Mouse (Mus musculus) heart, postnatal 0 days (tissue): ENCODE measurements around the gene Preb. TPM values are rescaled to one million over a fixed set of nuclear protein-coding genes. Genes with fewer than 3 reads are reported as not detected.
A peak's percentile ranks its signal among the peaks of the same experiment; 100 is the strongest.

Experiments used
- ATAC-seq: fragments of 200-750 bp; cut with Nextera tagmentation; 2 replicates; pipeline ENCODE4 v1.8.0; 2017; ENCODE audit warnings: low read depth, moderate number of reproducible peaks, moderate library complexity; ENCODE audit not compliant: insufficient read depth
- DNase-seq: peaks from one replicate; pipeline ENCODE4 v3.0.0-alpha.2; 2016; ENCODE audit warnings: low spot score
- H3K27ac ChIP-seq: fragments of 300-500 bp; sonication (generic); 2 replicates; pipeline ENCODE4 v1.5.1; 2014; ENCODE audit warnings: low read depth, mild to moderate bottlenecking
- H3K27me3 ChIP-seq: fragments of 300-500 bp; sonication (generic); 2 replicates; pipeline ENCODE4 v1.6.1; 2014; ENCODE audit warnings: low read length, mixed read lengths; ENCODE audit not compliant: control insufficient read depth, insufficient read depth
- H3K36me3 ChIP-seq: fragments of 300-500 bp; sonication (generic); replicated peaks from 2 replicates; pipeline ENCODE4 v1.6.1; 2014; ENCODE audit warnings: low read length, mixed read lengths; ENCODE audit not compliant: control insufficient read depth, insufficient read depth
- H3K4me1 ChIP-seq: fragments of 300-500 bp; sonication (generic); 2 replicates; pipeline ENCODE4 v1.6.1; 2014; ENCODE audit warnings: antibody characterized with exemption; ENCODE audit not compliant: control insufficient read depth, insufficient read depth
- H3K4me2 ChIP-seq: fragments of 300-500 bp; sonication (generic); 2 replicates; pipeline ENCODE4 v1.6.1; 2014; ENCODE audit warnings: low read depth, mild to moderate bottlenecking, low read length, moderate library complexity
- H3K4me3 ChIP-seq: fragments of 300-500 bp; sonication (generic); 2 replicates; pipeline ENCODE4 v1.5.1; 2014; ENCODE audit warnings: low read depth, low read length
- H3K9ac ChIP-seq: fragments of 300-500 bp; sonication (generic); replicated peaks from 2 replicates; pipeline ENCODE4 v1.6.1; 2014; ENCODE audit warnings: low read depth, low read length, mixed read lengths
- H3K9me3 ChIP-seq: fragments of 300-500 bp; sonication (generic); replicated peaks from 2 replicates; pipeline ENCODE4 v1.6.1; 2016; ENCODE audit warnings: low read length; ENCODE audit not compliant: control insufficient read depth
- CTCF ChIP-seq: IDR thresholded peaks from 2 replicates; pipeline ENCODE4 v1.5.1; 2016; ENCODE audit warnings: antibody characterized with exemption, control low read depth, low read depth
- EP300 ChIP-seq: IDR thresholded peaks from 2 replicates; pipeline ENCODE4 v1.6.1; 2016; ENCODE audit warnings: antibody characterized with exemption, low read depth
- WGBS: fragments of 180-500 bp; shearing (Covaris S2); extraction: QIAGEN DNeasy Blood & Tissue Kit; methylation state at CpG from one replicate; pipeline ENCODE4 v1.1.7; 2014; 5-methylcytosine and 5-hydroxymethylcytosine counted together
- polyA plus RNA-seq: library from polyadenylated mRNA; unstranded; fragments of >200 nt; fragmentation: Nextera tagmentation; extraction: Ambion mirVana; gene quantifications from 2 replicates; pipeline ENCODE4 v1.2.1, GENCODE M21; 2015
- total RNA-seq: library from RNA; depleted of rRNA; stranded (reverse); fragments of >200 nt; gene quantifications from 2 replicates; pipeline ENCODE4 v1.2.3, GENCODE M21; 2014; ENCODE audit warnings: low replicate concordance

The Preb gene
- total and polyA plus RNA-seq, 2 experiments from 2014 or later, result 40.0 to 54.3 TPM

DNA sequence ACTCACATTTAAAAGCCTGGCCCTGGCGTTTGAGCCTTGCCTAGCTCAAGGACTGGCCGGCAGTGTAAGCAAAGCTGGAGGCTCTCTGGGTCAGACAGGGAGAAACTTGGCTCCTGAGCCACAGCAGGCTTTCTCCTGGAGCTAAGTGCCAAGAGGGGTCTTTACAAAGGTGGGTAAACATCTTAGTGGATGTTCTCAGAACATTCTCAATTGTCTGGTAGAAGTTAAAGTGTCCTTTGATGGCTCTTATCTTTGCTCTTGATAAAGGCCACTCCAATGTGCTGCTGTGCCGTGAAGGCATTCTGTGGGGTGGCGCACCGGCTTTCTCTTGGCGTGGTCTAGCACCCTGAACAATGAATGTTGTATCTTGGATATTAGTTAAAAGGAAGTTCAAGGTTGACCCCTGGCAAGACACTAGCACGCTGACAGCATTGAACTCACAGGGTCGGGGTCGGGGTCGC is 37.5 kb downstream of the Preb start:
- H3K4me2 ChIP-seq, result peak overlapping the region; percentile 78
- ATAC-seq (no peak), DNase-seq (no peak)
- no peaks in the 10 kb centered on the region for H3K27me3 ChIP-seq
- WGBS, result 43% methylated on average over 10 of the region's 10 CpGs
- H3K4me1 ChIP-seq, result peaks cover 6% of the 10 kb centered on the region; the same call in 1 of the 2 replicates
- H3K9ac ChIP-seq, result no peak overlapping the region
- no peaks in the 10 kb centered on the region for H3K9me3 ChIP-seq
- no peak overlapping the region for H3K27ac ChIP-seq
- TF ChIP-seq CTCF (no peak), EP300 (no peak)
- H3K36me3 ChIP-seq, result peaks cover 14% of the 10 kb centered on the region; the same call in 1 of the 2 replicates
- H3K4me3 ChIP-seq, result peak overlapping the region; percentile 65

DNA sequence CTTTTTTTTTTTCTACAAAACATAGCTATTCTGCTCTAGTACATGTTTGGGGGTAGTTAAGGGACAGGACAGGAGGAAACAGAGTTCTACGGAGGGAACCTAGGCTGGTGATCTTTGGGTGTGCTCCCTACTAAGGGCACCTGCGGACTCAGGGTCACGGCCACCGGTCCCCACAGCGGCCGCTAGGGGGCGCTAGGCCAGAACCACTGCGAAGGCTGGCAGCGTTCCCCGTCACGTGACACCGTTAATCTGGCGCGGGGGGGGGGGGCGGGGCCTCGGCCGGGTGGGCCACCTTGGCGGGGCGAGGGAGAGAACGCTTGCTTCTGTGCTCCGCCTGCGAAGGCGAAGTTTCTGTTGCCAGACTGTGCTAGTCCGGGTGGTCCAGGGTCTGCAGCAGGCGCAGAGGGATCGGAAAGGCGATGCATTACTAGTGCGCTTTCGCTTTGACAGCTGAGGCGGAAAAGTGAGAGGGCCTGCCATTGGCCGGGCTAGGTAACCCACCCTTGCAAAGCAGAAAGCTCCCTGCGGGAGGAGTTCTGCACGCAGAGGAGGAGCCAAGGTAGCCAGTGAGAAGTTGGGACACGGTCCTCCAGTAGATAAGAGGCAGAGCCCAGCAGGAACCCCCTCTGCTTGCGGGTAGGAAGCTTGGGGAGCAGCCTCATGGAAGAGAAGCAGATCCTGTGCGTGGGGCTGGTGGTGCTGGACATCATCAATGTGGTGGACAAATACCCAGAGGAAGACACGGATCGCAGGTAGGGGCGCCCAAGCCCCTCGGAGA is 38.7 kb downstream of the Preb start, which contains the start of gene Khk:
Gene Khk (plus strand): TSS at position 176 of the 778 bp plus-strand sequence.
- H3K9ac ChIP-seq, result peak within 1 kb of the TSS; percentile 49
- peaks cover 20% of the 10 kb centered on the region; the same call in 1 of the 2 replicates for H3K36me3 ChIP-seq
- peak within 1 kb of the TSS; percentile 78 for H3K4me2 ChIP-seq
- H3K4me3 ChIP-seq, result peak within 1 kb of the TSS; percentile 65
- no peaks in the 10 kb centered on the region for H3K27me3 ChIP-seq
- peak within 1 kb of the TSS; percentile 82 for H3K27ac ChIP-seq
- H3K4me1 ChIP-seq, result peaks cover 15% of the 10 kb centered on the region; the same call in 1 of the 2 replicates
- ATAC-seq (peak; percentile 85), DNase-seq (peak; percentile 87)
- H3K9me3 ChIP-seq, result no peaks in the 10 kb centered on the region
- WGBS, result 1% methylated on average over 38 of the region's 40 CpGs
- TF ChIP-seq CTCF (peak; percentile 88), EP300 (no peak)

DNA sequence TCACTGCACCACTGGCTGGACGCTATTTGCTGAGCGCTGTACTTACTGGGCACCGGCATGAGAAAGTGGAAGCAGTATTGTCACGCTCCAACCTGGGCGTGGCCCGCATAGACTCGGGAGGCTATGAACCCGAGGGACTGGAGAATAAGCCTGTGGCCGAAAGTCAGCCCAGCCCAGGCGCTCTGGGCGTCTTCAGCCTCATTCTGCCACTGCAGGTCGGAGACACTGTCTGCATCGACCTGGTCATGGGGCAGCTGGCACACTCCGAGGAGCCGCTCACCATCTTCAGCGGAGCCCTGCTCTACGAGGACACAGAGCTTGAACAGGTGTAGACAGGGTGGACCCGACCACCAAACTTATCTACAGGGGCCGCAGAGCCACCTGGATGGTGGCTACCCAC is 39.5 kb downstream of the Preb start:
- Histone ChIP-seq H3K9ac (no peak overlapping the region), H3K4me3 (no peak overlapping the region), H3K27ac (no peak overlapping the region), H3K4me2 (peak overlapping the region; percentile 78; the same call in 1 of the 2 replicates), H3K27me3 (no peaks in the 10 kb centered on the region), H3K4me1 (peaks cover 19% of the 10 kb centered on the region), H3K9me3 (no peaks in the 10 kb centered on the region), H3K36me3 (peaks cover 20% of the 10 kb centered on the region; the same call in 1 of the 2 replicates)
- no peak for DNase-seq
- no peak for ATAC-seq
- WGBS, result 67% methylated on average over 19 of the region's 19 CpGs
- TF ChIP-seq CTCF (no peak), EP300 (no peak)

DNA sequence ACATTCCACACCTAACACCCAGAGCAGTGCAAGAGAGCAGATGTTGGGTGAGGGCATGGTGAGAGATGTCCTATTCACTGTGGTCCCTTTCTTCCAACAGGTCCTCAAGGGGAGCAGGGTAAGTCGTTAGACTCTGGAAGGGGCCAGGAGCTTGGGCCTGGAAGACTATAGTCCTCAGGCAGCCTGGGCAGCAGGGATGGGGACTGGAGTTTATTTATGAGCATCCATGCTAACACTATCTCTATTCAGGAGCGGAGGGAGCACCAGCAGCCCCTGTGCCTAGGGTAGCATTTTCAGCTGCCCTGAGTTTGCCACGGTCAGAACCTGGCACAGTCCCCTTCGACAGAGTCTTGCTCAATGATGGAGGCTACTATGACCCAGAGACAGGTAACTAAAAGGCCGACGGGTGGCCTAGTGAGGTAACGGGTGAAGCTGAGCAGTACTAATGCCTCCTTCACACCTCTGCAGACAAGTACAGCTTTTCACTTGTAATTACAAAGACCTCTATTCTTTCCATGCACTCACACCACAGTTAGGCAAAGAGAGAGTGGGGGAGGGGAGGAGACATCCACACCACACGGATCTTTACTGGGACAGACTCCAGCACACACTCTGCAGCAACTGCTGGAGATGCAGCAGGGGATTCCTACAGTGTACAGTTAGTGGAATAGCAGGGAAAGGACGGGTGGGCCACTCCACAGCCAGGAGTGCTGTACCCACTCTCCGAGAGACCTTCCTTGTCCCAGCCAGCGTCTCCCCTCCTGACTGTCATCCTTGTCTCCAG is 40.1 kb downstream of the Preb start:
- no peak overlapping the region for H3K27ac ChIP-seq
- H3K4me1 ChIP-seq, result peaks cover 25% of the 10 kb centered on the region

DNA sequence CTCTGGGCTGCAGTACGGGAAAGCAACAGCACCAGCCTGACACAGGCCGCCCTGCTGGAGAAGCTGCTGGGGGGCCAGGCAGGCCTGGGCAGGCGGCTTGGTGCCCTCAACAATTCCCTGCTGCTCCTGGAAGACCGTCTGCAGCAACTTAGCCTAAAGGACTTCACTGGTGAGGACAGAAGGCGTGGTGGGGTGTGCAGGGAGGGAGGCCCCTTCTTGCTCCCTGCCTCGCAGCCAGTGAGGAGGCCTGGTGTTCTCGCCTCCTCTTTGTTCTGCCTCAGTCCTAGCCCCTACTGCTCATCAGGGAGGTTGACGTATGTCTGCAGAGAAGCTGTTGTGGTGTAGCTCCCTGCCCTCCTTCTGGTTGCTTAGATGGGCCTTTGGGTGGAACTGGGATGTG is 41.5 kb downstream of the Preb start:
- H3K27me3 ChIP-seq, result no peaks in the 10 kb centered on the region
- no peak for TF ChIP-seq EP300
- no peak for TF ChIP-seq CTCF
- WGBS, result 92% methylated on average over 8 of the region's 8 CpGs
- no peak overlapping the region for H3K27ac ChIP-seq
- H3K9me3 ChIP-seq, result no peaks in the 10 kb centered on the region
- no peak overlapping the region for H3K9ac ChIP-seq
- no peak overlapping the region for H3K4me3 ChIP-seq
- ATAC-seq (no peak), DNase-seq (no peak)
- H3K4me2 ChIP-seq, result no peak overlapping the region
- peaks cover 28% of the 10 kb centered on the region for H3K4me1 ChIP-seq
- peaks cover 20% of the 10 kb centered on the region; the same call in 1 of the 2 replicates for H3K36me3 ChIP-seq

More for the DNA sequence above, 40.1 kb downstream of the Preb start:
- H3K9ac ChIP-seq, result no peak overlapping the region
- no peaks in the 10 kb centered on the region for H3K27me3 ChIP-seq
- H3K36me3 ChIP-seq, result peaks cover 20% of the 10 kb centered on the region; the same call in 1 of the 2 replicates
- H3K4me2 ChIP-seq, result no peak overlapping the region
- DNase-seq (no peak), ATAC-seq (no peak)
- no peak for TF ChIP-seq EP300
- no peak for TF ChIP-seq CTCF
- no peak overlapping the region for H3K4me3 ChIP-seq
- WGBS, result 73% methylated on average over 11 of the region's 11 CpGs
- H3K9me3 ChIP-seq, result no peaks in the 10 kb centered on the region
